Mouse (Mus musculus): ENCODE measurements at regions not wholly inside any gene's neighbourhood (a gene's known extent, or its start where the extent isn't known, plus 50 kb on each side); places are given as distances from the start of the nearest gene placed in this dataset.
"Not testable (repeated sequence)": the region's sequence is repeated elsewhere in the genome, so short reads cannot be mapped to it uniquely, and the experiment has no call there.

GRCm38 (mm10) chr10:104592009-104592603 lies 398.3 kb downstream of the Gm4340 start:
- DNase-seq (ENCODE audit: low read depth, low spot score), result no peak

GRCm38 (mm10) chr10:104595920-104596319 lies 402.1 kb downstream of the Gm4340 start:
- DNase-seq (ENCODE audit: low read depth, low spot score), result no peak

- DNase-seq (ENCODE audit: low read depth, low spot score), result no peak
Measured at GRCm38 (mm10) chr10:104627629-104628028, 433.8 kb downstream of the Gm4340 start.

GRCm38 (mm10) chr10:104651020-104651419 lies 457.2 kb downstream of the Gm4340 start:
- no peak for DNase-seq (ENCODE audit: low read depth, low spot score)

GRCm38 (mm10) chr10:104660298-104660697 lies 466.5 kb downstream of the Gm4340 start:
- no peak for DNase-seq (ENCODE audit: low read depth, low spot score)

- DNase-seq (ENCODE audit: low read depth, low spot score), result peak; percentile 2
Measured at GRCm38 (mm10) chr10:104661672-104662071, 467.8 kb downstream of the Gm4340 start.

GRCm38 (mm10) chr10:104668286-104668685 lies 474.4 kb downstream of the Gm4340 start:
- no peak for DNase-seq (ENCODE audit: low read depth, low spot score)

- DNase-seq (ENCODE audit: low read depth, low spot score), result no peak
Measured at GRCm38 (mm10) chr10:104684717-104685336, 491.0 kb downstream of the Gm4340 start.

- no peak for DNase-seq (ENCODE audit: low read depth, low spot score)
Measured at GRCm38 (mm10) chr10:104685857-104686256, 492.0 kb downstream of the Gm4340 start.

GRCm38 (mm10) chr10:104686669-104687068 lies 492.8 kb downstream of the Gm4340 start:
- no peak for DNase-seq (ENCODE audit: low read depth, low spot score)

GRCm38 (mm10) chr10:104694974-104695373 lies 501.1 kb downstream of the Gm4340 start:
- DNase-seq (ENCODE audit: low read depth, low spot score), result no peak

- no peak for DNase-seq (ENCODE audit: low read depth, low spot score)
Measured at GRCm38 (mm10) chr10:104708926-104709325, 515.1 kb downstream of the Gm4340 start.

- not testable (repeated sequence) for DNase-seq (ENCODE audit: low read depth, low spot score)
Measured at GRCm38 (mm10) chr10:104713281-104713915, 519.6 kb downstream of the Gm4340 start.
